Mouse (Mus musculus) hindbrain, embryonic 14.5 days (tissue): ENCODE results near the gene Cyp4f16. TPM values are rescaled to one million over a fixed set of nuclear protein-coding genes. Genes with fewer than 3 reads are reported as not detected.
"Not testable (repeated sequence)": the region's sequence is repeated elsewhere in the genome, so short reads cannot be mapped to it uniquely, and the experiment has no call there.

Experiments
- ATAC-seq: fragments of 200-750 bp; cut with Nextera tagmentation; 2 replicates; pipeline ENCODE4 v1.8.0; 2017; ENCODE audit warnings: moderate number of reproducible peaks, mild to moderate bottlenecking, moderate TSS enrichment, moderate library complexity; ENCODE audit not compliant: low FRiP score
- DNase-seq: peaks from one replicate; pipeline ENCODE4 v3.0.0-alpha.2; 2015; ENCODE audit warnings: low spot score
- H3K27ac ChIP-seq: fragments of 300-500 bp; sonication (generic); 2 replicates; pipeline ENCODE4 v1.5.1; 2014; ENCODE audit warnings: mild to moderate bottlenecking, moderate library complexity
- H3K27me3 ChIP-seq: fragments of 300-500 bp; sonication (generic); 2 replicates; pipeline ENCODE4 v1.6.1; 2014; ENCODE audit warnings: mild to moderate bottlenecking, low read length, mixed read lengths; ENCODE audit not compliant: control insufficient read depth, insufficient read depth
- H3K36me3 ChIP-seq: fragments of 300-500 bp; sonication (generic); replicated peaks from 2 replicates; pipeline ENCODE4 v1.6.1; 2014; ENCODE audit not compliant: control insufficient read depth, insufficient read depth
- H3K4me1 ChIP-seq: fragments of 300-500 bp; sonication (generic); replicated peaks from 2 replicates; pipeline ENCODE4 v1.6.1; 2014; ENCODE audit warnings: antibody characterized with exemption, low read length, mixed read lengths; ENCODE audit not compliant: control insufficient read depth, insufficient read depth
- H3K4me2 ChIP-seq: fragments of 300-500 bp; sonication (generic); replicated peaks from 2 replicates; pipeline ENCODE4 v1.6.1; 2014; ENCODE audit warnings: mild to moderate bottlenecking, moderate library complexity
- H3K4me3 ChIP-seq: fragments of 300-500 bp; sonication (generic); replicated peaks from 2 replicates; pipeline ENCODE4 v1.5.1; 2014; ENCODE audit warnings: mild to moderate bottlenecking, low read length
- H3K9ac ChIP-seq: fragments of 300-500 bp; sonication (generic); 2 replicates; pipeline ENCODE4 v1.6.1; 2014
- H3K9me3 ChIP-seq: fragments of 300-500 bp; sonication (generic); 2 replicates; pipeline ENCODE4 v1.6.1; 2016; ENCODE audit warnings: low read length; ENCODE audit not compliant: control insufficient read depth
- WGBS: fragments of 180-500 bp; shearing (Covaris S2); extraction: QIAGEN DNeasy Blood & Tissue Kit; methylation state at CpG from one replicate; pipeline ENCODE4 v1.1.7; 2014; 5-methylcytosine and 5-hydroxymethylcytosine counted together
- polyA plus RNA-seq: library from polyadenylated mRNA; unstranded; fragments of >200 nt; fragmentation: Nextera tagmentation; extraction: Ambion mirVana; gene quantifications from 2 replicates; pipeline ENCODE4 v1.2.1, GENCODE M21; 2014

The Cyp4f16 gene
- polyA plus RNA-seq, result 15.2 and 17.1 TPM in 2 replicates

DNA sequence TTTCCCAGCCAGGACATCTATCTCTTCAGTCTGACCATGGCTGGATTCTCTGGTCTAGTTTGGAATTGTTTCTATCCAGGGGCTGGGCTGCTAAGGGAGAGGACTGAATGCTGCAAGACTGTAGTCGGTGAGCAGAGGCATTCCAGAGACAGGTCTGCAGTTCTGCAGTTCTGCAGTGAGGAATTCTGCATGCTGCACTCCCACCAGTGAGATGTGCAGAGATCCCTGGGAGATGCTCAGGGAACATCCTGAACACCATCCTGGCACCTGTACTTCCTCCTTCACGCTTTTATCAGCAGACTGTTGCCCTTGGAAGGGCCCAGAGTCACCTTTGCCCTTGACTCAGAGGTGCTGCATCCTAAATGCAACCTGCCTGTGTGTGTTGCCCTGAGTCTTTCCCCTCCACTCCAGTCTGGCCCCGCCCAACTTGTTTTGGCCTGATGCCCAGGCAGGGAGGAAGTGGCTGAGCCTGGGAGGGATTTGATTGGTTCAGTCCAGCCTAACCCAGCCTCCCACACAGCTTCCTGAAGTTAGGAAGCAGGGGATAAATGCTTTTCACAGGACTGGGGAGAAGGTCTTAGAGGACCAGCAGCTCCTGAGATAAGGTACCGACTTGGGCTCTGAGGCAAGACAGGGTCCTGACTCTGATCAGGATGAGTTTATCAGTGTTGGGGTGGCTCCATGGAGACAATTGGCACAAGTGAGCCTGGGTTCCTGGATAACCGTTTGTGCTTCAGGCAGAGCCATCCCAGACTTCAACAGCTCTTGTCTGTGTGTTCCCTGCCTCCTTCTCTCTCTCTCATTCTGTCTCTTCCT, at the start of gene Cyp4f16:
Gene Cyp4f16 (plus strand): TSS at position 508 of the 816 bp plus-strand sequence.
- peak within 1 kb of the TSS; percentile 38 for H3K4me3 ChIP-seq
- H3K27me3 ChIP-seq, H3K4me1 ChIP-seq, H3K9me3 ChIP-seq, H3K27ac ChIP-seq, H3K36me3 ChIP-seq: not testable (repeated sequence)
- peak within 1 kb of the TSS; percentile 62 for H3K4me2 ChIP-seq
- 19% methylated on average over 5 of the region's 5 CpGs for WGBS
- ATAC-seq (peak; percentile 91), DNase-seq (peak; percentile 82)
- peak within 1 kb of the TSS; percentile 57 for H3K9ac ChIP-seq

DNA sequence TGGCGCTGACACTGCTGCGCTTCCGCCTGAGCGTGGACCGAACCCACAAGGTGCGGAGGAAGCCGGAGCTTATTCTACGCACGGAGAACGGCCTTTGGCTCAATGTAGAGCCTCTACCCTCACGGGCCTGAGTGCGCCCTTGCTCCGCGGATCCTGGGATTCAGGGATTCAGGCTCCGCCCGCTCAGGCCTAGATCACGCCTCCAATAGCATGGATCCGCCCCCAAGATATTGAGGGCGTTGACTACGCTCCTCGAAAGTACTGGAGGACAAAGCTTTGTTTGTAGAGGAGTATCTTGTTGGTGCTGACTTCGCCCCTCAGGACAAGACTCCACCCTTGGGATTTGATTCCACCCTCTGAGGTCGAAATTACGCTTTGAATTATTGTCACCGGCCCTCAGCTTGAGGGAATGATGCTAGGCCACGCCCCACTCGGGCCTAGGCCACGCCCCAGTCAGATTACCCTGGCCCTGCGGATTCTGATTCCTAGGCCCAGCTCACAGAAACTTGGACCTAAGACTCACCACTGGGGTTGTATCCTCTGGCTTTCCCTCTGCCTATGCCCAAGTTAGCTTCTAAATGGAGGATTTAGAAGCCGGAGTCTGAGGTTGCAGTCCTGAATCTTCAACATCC, 43.9 kb upstream of the Cyp4f16 start:
- Histone ChIP-seq H3K9ac (peak overlapping the region; percentile 49; the same call in 1 of the 2 replicates), H3K4me1 (no peaks in the 10 kb centered on the region), H3K9me3 (no peaks in the 10 kb centered on the region), H3K4me3 (peak overlapping the region; percentile 21), H3K27ac (no peak overlapping the region), H3K4me2 (peak overlapping the region; percentile 41), H3K36me3 (no peaks in the 10 kb centered on the region), H3K27me3 (peaks cover 5% of the 10 kb centered on the region; the same call in 1 of the 2 replicates)
- ATAC-seq, result no peak
- WGBS, result 8% methylated on average over 30 of the region's 30 CpGs
- DNase-seq, result no peak

DNA sequence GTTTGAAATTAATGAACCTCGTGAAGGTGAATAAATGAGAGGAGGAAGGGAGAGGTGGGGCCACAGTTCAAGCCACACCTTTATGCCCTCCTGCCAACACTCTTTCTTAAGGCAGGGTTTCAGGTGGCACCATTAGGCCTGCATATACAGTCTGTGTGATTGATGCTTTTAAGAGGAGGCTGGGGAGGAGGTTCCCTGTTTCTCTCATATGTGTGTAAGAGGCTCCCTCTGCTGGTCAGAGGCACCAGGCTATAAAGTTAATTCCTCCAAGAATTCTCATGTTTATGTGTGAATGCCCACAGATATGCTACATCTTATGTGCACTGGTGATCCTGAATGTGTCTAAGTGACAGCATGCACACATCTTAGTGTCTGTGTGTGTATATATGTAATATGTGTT, 41.8 kb upstream of the Cyp4f16 start:
- 67% methylated on average over 1 of the region's 1 CpGs for WGBS
- no peaks in the 10 kb centered on the region for H3K9me3 ChIP-seq
- H3K27ac ChIP-seq, result no peak overlapping the region
- H3K9ac ChIP-seq, result no peak overlapping the region
- peak; percentile 83 for DNase-seq
- H3K36me3 ChIP-seq, result no peaks in the 10 kb centered on the region
- peaks cover 5% of the 10 kb centered on the region; the same call in 1 of the 2 replicates for H3K27me3 ChIP-seq
- no peak overlapping the region for H3K4me2 ChIP-seq
- H3K4me3 ChIP-seq, result no peak overlapping the region
- ATAC-seq, result peak; percentile 60; the same call in 1 of the 2 replicates
- no peaks in the 10 kb centered on the region for H3K4me1 ChIP-seq

DNA sequence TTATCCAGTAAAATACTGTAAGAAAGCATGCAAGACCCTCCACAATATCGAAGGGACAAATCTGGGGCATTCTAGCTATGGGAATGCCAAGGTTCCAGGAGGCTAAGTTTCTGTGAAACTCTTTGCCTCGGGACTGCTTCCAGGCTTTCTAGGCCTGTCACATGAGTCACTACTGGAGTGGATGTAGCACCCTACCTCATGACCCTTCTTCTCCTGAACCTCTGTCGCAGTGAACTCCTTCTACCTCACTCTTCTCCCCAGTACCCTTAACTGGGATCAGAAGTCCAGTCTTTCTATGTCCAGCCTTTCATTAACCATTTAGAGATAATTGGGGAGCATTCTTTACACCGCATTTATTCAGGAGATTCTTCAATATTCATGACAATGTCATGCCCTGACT, 35.8 kb upstream of the Cyp4f16 start:
- not testable (repeated sequence) for ATAC-seq
- 89% methylated on average over 4 of the region's 4 CpGs for WGBS

DNA sequence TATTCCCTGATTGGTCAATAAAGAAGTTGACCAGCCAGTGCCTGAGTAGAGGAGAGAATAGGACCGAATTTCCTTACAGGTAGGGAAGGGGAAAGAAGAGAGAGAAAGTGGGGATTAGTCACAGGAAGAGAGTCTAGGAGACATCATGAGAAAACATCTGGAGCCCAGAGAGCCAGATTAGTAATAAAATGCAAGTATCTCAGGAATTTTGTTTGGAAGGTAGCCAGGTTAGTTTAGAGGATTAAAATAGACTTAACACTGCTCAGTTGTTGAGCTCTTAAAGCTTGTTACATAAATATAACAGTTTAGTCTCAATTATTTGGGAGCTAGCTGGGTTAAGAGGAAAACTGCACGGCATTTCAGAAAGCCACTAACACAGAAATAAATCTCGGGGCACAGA, 35.3 kb upstream of the Cyp4f16 start:
- Histone ChIP-seq H3K36me3 (no peaks in the 10 kb centered on the region), H3K4me3 (no peak overlapping the region), H3K27ac (no peak overlapping the region), H3K4me1 (peaks cover 9% of the 10 kb centered on the region; the same call in 1 of the 2 replicates), H3K9me3 (no peaks in the 10 kb centered on the region), H3K4me2 (no peak overlapping the region), H3K27me3 (no peaks in the 10 kb centered on the region), H3K9ac (no peak overlapping the region)
- ATAC-seq (no peak), DNase-seq (no peak)
- 77% methylated on average over 3 of the region's 3 CpGs for WGBS

More for the DNA sequence above, 35.8 kb upstream of the Cyp4f16 start:
- H3K9ac ChIP-seq, H3K27me3 ChIP-seq, H3K36me3 ChIP-seq, H3K27ac ChIP-seq, H3K9me3 ChIP-seq, H3K4me2 ChIP-seq, DNase-seq, H3K4me3 ChIP-seq, H3K4me1 ChIP-seq: not testable (repeated sequence)

DNA sequence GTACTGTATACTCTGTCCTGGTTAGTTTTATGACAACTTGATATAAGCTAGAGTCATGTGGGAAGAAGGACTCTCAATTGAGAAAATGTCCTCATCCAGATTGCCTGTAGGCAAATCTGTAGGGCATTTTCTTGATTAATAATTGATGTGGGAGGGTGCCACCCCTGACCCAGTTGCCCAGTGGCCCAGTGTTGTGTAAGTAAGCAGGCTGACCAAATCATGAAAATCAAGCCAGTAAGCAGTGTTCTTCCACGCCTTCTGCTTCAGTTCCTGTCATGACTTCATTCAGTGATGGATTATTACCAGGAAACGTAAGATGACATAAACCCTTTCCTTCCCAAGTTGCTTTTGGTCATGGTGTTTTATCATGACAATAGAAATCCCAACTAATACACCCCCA, 33.2 kb upstream of the Cyp4f16 start:
- Histone ChIP-seq H3K4me2 (no peak overlapping the region), H3K9me3 (no peaks in the 10 kb centered on the region), H3K4me3 (no peak overlapping the region), H3K27ac (no peak overlapping the region), H3K4me1 (peaks cover 18% of the 10 kb centered on the region; the same call in 1 of the 2 replicates), H3K9ac (no peak overlapping the region), H3K27me3 (no peaks in the 10 kb centered on the region), H3K36me3 (no peaks in the 10 kb centered on the region)
- no peak for ATAC-seq
- no peak for DNase-seq
- 71% methylated on average over 2 of the region's 2 CpGs for WGBS

DNA sequence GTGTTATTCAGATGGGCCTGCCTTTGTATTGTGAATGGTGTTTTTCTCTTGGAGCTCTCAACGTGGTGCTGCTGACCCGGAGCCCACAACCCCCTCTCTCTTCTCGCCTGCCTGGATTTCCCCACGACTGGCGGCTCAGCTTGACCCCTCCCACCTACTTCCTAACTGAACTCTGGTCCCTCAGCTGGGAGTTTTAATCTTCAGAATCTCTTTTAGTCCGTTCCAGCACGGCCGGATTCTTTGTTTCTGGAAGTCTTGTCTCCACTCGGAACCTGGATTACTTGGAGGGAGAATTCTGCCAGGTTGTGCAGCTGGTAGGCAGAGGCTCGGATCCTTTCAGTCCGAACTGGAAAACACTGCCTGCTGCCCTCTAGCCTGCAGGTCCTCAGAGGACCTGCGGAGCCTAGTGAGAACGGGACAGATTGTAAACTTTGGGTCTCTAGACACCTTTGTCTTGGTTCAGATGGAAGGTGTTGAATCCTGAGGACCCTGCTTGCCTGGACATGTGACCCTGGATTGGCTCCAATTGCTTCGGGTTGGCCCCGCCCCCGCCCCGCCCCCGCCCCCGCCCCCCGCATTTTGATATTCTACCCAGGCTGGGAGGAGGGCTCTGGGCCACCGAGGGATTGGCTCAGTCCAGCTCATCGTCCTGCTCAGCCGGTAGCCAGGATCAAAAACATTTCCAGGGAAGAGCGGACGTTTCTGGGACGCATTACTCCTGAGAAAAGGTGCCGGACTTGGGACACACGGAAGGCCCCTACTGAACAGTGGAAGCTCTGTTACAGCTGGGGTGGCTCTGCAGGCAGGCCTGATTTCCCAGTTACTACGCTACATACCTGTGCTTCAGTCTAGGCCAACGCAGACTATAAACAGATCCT, 30.3 kb upstream of the Cyp4f16 start, which contains the start of gene Cyp4f17:
Gene Cyp4f17 (plus strand): TSS at position 200 of the 878 bp plus-strand sequence.
- peak within 1 kb of the TSS; percentile 57 for H3K27ac ChIP-seq
- H3K4me2 ChIP-seq, result peak within 1 kb of the TSS; percentile 62
- H3K27me3 ChIP-seq, result no peaks in the 10 kb centered on the region
- H3K36me3 ChIP-seq, result no peaks in the 10 kb centered on the region
- H3K9me3 ChIP-seq, result no peaks in the 10 kb centered on the region
- peak; percentile 59 for DNase-seq
- H3K4me3 ChIP-seq, result peak within 1 kb of the TSS; percentile 34
- peak within 1 kb of the TSS; percentile 73 for H3K9ac ChIP-seq
- peak; percentile 88 for ATAC-seq
- H3K4me1 ChIP-seq, result peaks cover 18% of the 10 kb centered on the region; the same call in 1 of the 2 replicates
- WGBS, result under 1% methylated on average over 30 of the region's 30 CpGs

DNA sequence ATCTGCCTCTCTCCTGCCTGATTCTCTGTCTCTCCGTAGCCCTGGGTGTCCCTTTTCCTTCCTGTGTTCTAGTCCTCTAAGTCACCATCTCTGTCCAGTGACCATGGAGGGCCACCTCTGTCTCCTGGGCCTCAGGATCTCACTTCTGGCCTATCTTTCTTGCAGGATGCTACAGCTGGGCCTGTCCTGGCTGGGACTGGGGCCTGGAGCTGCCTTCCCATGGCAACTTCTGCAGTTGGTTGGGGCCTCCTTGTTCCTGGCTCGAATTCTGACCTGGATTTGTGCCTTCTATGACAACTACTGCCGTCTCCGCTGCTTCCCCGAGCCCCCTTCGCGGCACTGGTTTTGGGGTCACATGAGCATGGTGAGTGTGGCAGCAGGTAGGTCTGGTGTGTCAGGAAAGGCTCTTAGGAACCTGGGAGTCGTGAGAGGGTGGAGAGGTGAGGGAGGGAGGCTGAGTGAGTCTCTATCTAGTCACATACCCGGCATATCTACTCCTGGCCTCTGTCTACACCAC, 29.6 kb upstream of the Cyp4f16 start:
- peak overlapping the region; percentile 57 for H3K27ac ChIP-seq
- no peaks in the 10 kb centered on the region for H3K27me3 ChIP-seq
- peak overlapping the region; percentile 62 for H3K4me2 ChIP-seq
- peaks cover 18% of the 10 kb centered on the region; the same call in 1 of the 2 replicates for H3K4me1 ChIP-seq
- no peaks in the 10 kb centered on the region for H3K9me3 ChIP-seq
- peak overlapping the region; percentile 34 for H3K4me3 ChIP-seq
- ATAC-seq, result 0 out of 2 replicates have a peak, but pooled peaks have one; percentile 35
- no peaks in the 10 kb centered on the region for H3K36me3 ChIP-seq
- WGBS, result 46% methylated on average over 9 of the region's 9 CpGs
- no peak for DNase-seq
- H3K9ac ChIP-seq, result peak overlapping the region; percentile 73
